Mouse (Mus musculus) lung, adult 2 months (tissue): Measurements from ENCODE around the gene Map1a. TPM values are rescaled to one million over a fixed set of nuclear protein-coding genes. Genes with fewer than 3 reads are reported as not detected.
A peak's percentile ranks its signal among the peaks of the same experiment; 100 is the strongest.

Source experiments
- DNase-seq: peaks from one replicate; pipeline ENCODE4 v3.0.0; 2022
- H3K4me1 ChIP-seq: fragments of 200-500 bp; 2 replicates; pipeline ENCODE4 v1.6.1; 2011; ENCODE audit warnings: low read length; ENCODE audit not compliant: control insufficient read depth, insufficient read depth
- H3K4me3 ChIP-seq: fragments of 200-500 bp; replicated peaks from 2 replicates; pipeline ENCODE3; 2011; ENCODE audit warnings: low read depth, mild to moderate bottlenecking, control low read depth, low read length; ENCODE audit errors: extremely low read depth
- CTCF ChIP-seq: fragments of 200-500 bp; IDR thresholded peaks from 2 replicates; pipeline ENCODE4 v1.5.1; 2011; ENCODE audit warnings: mild to moderate bottlenecking, low read length, control low read depth; ENCODE audit not compliant: insufficient read depth
- POLR2A ChIP-seq: fragments of 200-500 bp; IDR thresholded peaks from 2 replicates; pipeline ENCODE4 v1.6.1; 2011; ENCODE audit warnings: low read depth, mild to moderate bottlenecking, control low read depth, low read length, borderline replicate concordance; ENCODE audit errors: extremely low read depth
- WGBS: fragments of 180-500 bp; shearing (Covaris S2); methylation state at CpG from one replicate; pipeline ENCODE4 v1.1.7; 2018; 5-methylcytosine and 5-hydroxymethylcytosine counted together
- polyA plus RNA-seq: library from polyadenylated mRNA; depleted of rRNA; stranded (reverse); fragments of >200 nt; gene quantifications from 2 replicates; pipeline ENCODE4 v1.2.3, GENCODE M21; 2012; rRNA removed

Map1a gene
- polyA plus RNA-seq, 1 experiment, result 4.7 TPM

- Histone ChIP-seq H3K4me1 (peaks cover 6% of the 10 kb centered on the region; the same call in 1 of the 2 replicates), H3K4me3 (peak within 1 kb of the TSS; percentile 39)
- 35% methylated on average over 5 of the region's 5 CpGs for WGBS
- no peak for TF ChIP-seq POLR2A
- TF ChIP-seq CTCF, result no peak
- DNase-seq, result peak; percentile 20
Measured at GRCm38 (mm10) chr2:121357494-121357893, 68.1 kb downstream of the Map1a start, which contains the start of gene Ckmt1. Gene Ckmt1 (plus strand): TSS chr2:121357714.

GRCm38 (mm10) chr2:121357961-121358360 is 68.6 kb downstream of the Map1a start:
- TF ChIP-seq POLR2A (no peak), CTCF (no peak)
- WGBS, result 2% methylated on average over 4 of the region's 4 CpGs
- Histone ChIP-seq H3K4me1 (peaks cover 6% of the 10 kb centered on the region; the same call in 1 of the 2 replicates), H3K4me3 (no peak overlapping the region)
- DNase-seq, result no peak

DNA sequence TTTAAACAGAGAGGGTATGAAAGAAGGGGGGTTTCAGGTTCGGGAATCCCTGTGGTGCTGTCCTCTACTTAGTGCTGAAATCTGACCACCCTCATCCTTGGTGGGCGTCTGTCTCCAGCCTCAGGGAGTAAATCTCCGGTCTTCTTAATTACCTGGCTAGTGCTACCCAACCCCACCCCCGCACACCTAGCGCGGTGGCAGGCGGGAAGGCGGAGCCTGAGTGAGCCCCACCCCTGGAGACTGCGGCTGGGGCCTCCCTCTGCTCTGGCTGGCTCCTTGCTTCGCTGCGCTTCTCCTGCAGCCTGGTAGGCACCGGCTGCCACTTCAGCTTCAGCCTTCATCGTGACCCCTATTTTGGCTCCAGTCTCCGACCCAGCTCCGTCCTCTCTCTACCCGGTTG is 69.0 kb downstream of the Map1a start:
- WGBS, result under 1% methylated on average over 16 of the region's 16 CpGs
- Histone ChIP-seq H3K4me3 (peak overlapping the region; percentile 39), H3K4me1 (peaks cover 6% of the 10 kb centered on the region; the same call in 1 of the 2 replicates)
- DNase-seq, result peak; percentile 68
- TF ChIP-seq POLR2A (no peak), CTCF (no peak)

GRCm38 (mm10) chr2:121359461-121359860 is 70.1 kb downstream of the Map1a start:
- TF ChIP-seq POLR2A (no peak), CTCF (no peak)
- H3K4me1 ChIP-seq, result peaks cover 2% of the 10 kb centered on the region; the same call in 1 of the 2 replicates
- no peak for DNase-seq
- 53% methylated on average over 4 of the region's 4 CpGs for WGBS
- H3K4me3 ChIP-seq, result no peak overlapping the region

Other genes starting within 250 kb of the Map1a start
- gene Tgm5, start 203.8 kb upstream of the Map1a start, polyA plus RNA-seq, result 0.08 and 1.1 TPM in 2 replicates
- not detected in 2 replicates for gene Tgm7, start 179.8 kb upstream of the Map1a start, polyA plus RNA-seq
- gene Adal, start 149.2 kb upstream of the Map1a start, polyA plus RNA-seq, result 3.4 and 4.5 TPM in 2 replicates
- gene Lcmt2, start 148.9 kb upstream of the Map1a start, polyA plus RNA-seq, result 8.7 and 9.1 TPM in 2 replicates
- 18.9 and 26.5 TPM in 2 replicates for gene Tubgcp4, start 118.9 kb upstream of the Map1a start, polyA plus RNA-seq
- 3.6 and 4.7 TPM in 2 replicates for gene Zscan29, start 118.5 kb upstream of the Map1a start, polyA plus RNA-seq
- gene Trp53bp1, start 18.2 kb upstream of the Map1a start, polyA plus RNA-seq, result 15.5 and 28.1 TPM in 2 replicates
- gene Ppip5k1, start 65.8 kb downstream of the Map1a start, polyA plus RNA-seq, result 25.5 and 34.0 TPM in 2 replicates
- gene Ckmt1, start 68.1 kb downstream of the Map1a start, polyA plus RNA-seq, result 36.4 and 55.0 TPM in 2 replicates
- gene Strc, start 97.6 kb downstream of the Map1a start, polyA plus RNA-seq, result 0.08 TPM in 1 of 2 replicates, not detected in the other
- 395 and 710 TPM in 2 replicates for gene Pdia3, start 124.2 kb downstream of the Map1a start, polyA plus RNA-seq
- 1.00 and 2.0 TPM in 2 replicates for gene Catsper2, start 124.2 kb downstream of the Map1a start, polyA plus RNA-seq
- 0.97 and 1.1 TPM in 2 replicates for gene Ell3, start 154.7 kb downstream of the Map1a start, polyA plus RNA-seq
- 227 and 315 TPM in 2 replicates for gene Serf2, start 159.6 kb downstream of the Map1a start, polyA plus RNA-seq
- 6.8 and 10.1 TPM in 2 replicates for gene Hypk, start 163.7 kb downstream of the Map1a start, polyA plus RNA-seq
- 0.40 and 0.66 TPM in 2 replicates for gene Serinc4, start 167.2 kb downstream of the Map1a start, polyA plus RNA-seq
- gene Mfap1b, start 184.5 kb downstream of the Map1a start, polyA plus RNA-seq, result 3.3 and 5.1 TPM in 2 replicates
- gene Mfap1a, start 217.1 kb downstream of the Map1a start, polyA plus RNA-seq, result 3.0 and 4.9 TPM in 2 replicates
- gene Wdr76, start 217.1 kb downstream of the Map1a start, polyA plus RNA-seq, result 1.3 and 3.0 TPM in 2 replicates